Mouse (Mus musculus): Measurements from ENCODE around the gene Mgll. TPM values are rescaled to one million over a fixed set of nuclear protein-coding genes. Genes with fewer than 3 reads are reported as not detected.

The Mgll gene
- polyA plus RNA-seq, 1 experiment from 2014 or later = 2.4 TPM

DNA sequence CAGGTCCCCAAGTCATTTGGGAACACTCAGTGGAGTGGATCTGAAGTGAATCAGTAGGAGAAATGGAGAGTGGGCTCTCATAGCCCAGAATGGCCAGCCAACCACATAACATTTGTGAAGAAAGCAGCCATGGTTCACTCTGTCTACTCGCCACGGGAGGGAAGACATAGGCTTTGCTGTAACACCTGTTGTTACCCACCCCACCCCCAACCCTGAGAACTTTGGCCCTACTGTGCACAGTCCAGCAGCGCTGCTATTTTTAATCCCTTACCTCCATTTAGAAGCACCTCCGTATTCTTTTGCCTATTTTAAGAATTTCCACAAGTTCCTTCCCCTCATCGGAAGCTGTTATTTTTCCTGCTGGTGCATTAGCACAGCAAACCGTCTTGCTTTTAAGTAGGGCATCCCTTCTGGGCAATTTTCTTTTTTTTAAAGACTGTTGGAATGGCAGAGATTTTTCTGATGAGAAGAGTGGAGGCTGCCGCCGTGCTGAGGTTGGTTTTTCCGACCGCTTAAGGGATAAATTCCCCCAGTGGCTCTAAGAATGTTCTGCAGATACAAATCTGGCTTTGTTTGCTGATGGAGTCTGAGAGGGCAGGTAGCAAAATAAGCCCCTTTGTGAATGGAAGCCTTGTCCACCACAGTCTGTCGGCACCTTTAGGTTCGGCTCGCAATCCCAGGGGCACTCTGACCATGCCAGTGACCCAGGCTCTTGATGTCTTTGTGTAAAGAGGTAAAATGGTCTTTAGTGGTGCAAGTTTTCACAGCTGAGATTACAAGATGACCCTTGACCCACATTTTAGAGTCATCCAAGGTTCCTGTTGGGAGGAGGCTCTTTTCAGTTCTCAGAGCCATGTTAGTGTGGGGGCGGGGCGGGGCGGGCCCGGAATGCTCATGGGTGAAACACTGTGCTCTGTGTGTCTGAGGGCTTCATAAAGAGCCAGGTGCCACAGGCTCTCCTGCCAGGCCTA is 8.7 kb downstream of the Mgll start:
- H3K4me1 ChIP-seq (ENCODE audit: control insufficient read depth, insufficient read depth, low read length) = 0 out of 2 replicates have a peak, but pooled peaks cover 3% of the 10 kb centered on the region
- H3K27ac ChIP-seq (replicated peaks; ENCODE audit: low read depth, low read length) = peak overlapping the region; percentile 61
- H3K9ac ChIP-seq (ENCODE audit: low read length) = no peak overlapping the region
- no peaks in the 10 kb centered on the region for H3K9me3 ChIP-seq (ENCODE audit: control insufficient read depth, low read length)
- no peak overlapping the region for H3K4me2 ChIP-seq (ENCODE audit: low read depth, severe bottlenecking)
- no peaks in the 10 kb centered on the region for H3K27me3 ChIP-seq (ENCODE audit: control insufficient read depth, insufficient read depth, low read length)
- WGBS = 72% methylated on average over 17 of the region's 17 CpGs
- DNase-seq (ENCODE audit: low spot score) (no peak), ATAC-seq (ENCODE audit: insufficient number of reproducible peaks, low FRiP score, low TSS enrichment, low read depth) (no peak)
- H3K4me3 ChIP-seq (ENCODE audit: low read depth, low read length) = no peak overlapping the region
- no peaks in the 10 kb centered on the region for H3K36me3 ChIP-seq (ENCODE audit: control insufficient read depth, insufficient read depth, low read length)

DNA sequence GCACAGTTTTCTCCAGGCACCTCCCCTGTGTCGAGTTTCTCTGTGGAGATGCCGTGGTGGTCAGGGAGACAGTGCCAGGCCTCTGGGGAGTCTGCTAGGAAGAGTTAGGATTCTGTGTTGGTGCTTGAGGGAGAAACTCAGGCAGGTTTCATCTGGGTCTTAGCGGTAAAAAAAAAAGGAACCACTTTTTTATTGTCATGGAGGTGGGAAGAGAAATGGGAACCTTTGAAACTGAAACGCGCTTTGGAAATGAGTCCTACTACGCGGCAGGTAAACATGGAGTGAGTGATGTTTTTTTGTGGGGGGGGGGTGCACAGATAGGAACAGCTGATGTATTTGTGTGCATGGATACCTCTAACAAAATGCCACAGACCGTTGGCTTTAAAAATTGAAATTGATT is 12.1 kb downstream of the Mgll start:
- 83% methylated on average over 8 of the region's 8 CpGs for WGBS
- Histone ChIP-seq H3K36me3 (ENCODE audit: control insufficient read depth, insufficient read depth, low read length) (no peaks in the 10 kb centered on the region), H3K4me2 (ENCODE audit: low read depth, severe bottlenecking) (no peak overlapping the region), H3K27ac (replicated peaks; ENCODE audit: low read depth, low read length) (no peak overlapping the region), H3K27me3 (ENCODE audit: control insufficient read depth, insufficient read depth, low read length) (no peaks in the 10 kb centered on the region), H3K4me3 (ENCODE audit: low read depth, low read length) (no peak overlapping the region), H3K4me1 (ENCODE audit: control insufficient read depth, insufficient read depth, low read length) (0 out of 2 replicates have a peak, but pooled peaks cover 3% of the 10 kb centered on the region), H3K9me3 (ENCODE audit: control insufficient read depth, low read length) (no peaks in the 10 kb centered on the region), H3K9ac (ENCODE audit: low read length) (no peak overlapping the region)
- no peak for ATAC-seq (ENCODE audit: insufficient number of reproducible peaks, low FRiP score, low TSS enrichment, low read depth)
- no peak for DNase-seq (ENCODE audit: low spot score)

DNA sequence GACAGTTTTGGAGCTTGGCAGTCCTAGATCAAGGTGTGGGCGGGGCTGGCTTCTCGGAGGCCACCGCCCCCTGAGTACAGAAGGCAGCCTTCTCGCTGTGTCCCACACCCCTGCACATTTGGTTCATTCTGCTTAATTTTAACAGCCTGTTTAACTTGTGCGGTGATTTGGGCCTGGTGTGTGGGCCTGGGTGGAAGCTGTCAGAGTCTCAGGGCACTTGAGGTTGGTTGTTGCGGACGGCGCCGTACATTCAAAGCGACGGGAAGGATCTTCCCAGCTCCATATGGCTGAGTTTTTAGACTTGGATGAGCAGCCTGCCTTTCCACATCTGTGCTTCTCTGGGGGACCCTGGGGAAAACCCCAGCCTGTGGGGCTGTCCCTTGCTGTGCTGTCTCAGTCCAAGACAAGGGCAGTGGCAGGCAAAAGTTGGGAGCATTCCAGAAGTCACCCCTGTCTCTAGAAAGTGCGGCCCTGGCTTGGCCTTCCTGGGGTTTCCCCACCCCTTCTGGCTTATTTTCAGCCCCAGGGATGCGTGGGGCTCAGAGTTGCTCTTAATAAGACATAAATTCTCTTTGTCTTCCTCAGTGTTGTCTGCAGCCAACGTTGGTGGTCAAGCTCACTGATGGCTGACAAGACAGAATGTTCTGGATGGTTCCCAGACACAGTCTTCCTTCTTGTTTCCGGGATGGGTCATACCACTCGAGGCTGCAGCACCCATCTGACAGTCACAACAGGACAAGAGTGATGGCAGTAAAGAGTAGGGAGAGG is 12.7 kb downstream of the Mgll start:
- H3K4me2 ChIP-seq (ENCODE audit: low read depth, severe bottlenecking) = no peak overlapping the region
- 72% methylated on average over 16 of the region's 16 CpGs for WGBS
- ATAC-seq (ENCODE audit: insufficient number of reproducible peaks, low FRiP score, low TSS enrichment, low read depth) (no peak), DNase-seq (ENCODE audit: low spot score) (no peak)
- H3K36me3 ChIP-seq (ENCODE audit: control insufficient read depth, insufficient read depth, low read length) = no peaks in the 10 kb centered on the region
- no peak overlapping the region for H3K9ac ChIP-seq (ENCODE audit: low read length)
- H3K9me3 ChIP-seq (ENCODE audit: control insufficient read depth, low read length) = no peaks in the 10 kb centered on the region
- H3K4me3 ChIP-seq (ENCODE audit: low read depth, low read length) = no peak overlapping the region
- no peak overlapping the region for H3K27ac ChIP-seq (replicated peaks; ENCODE audit: low read depth, low read length)
- 0 out of 2 replicates have a peak, but pooled peaks cover 3% of the 10 kb centered on the region for H3K4me1 ChIP-seq (ENCODE audit: control insufficient read depth, insufficient read depth, low read length)
- no peaks in the 10 kb centered on the region for H3K27me3 ChIP-seq (ENCODE audit: control insufficient read depth, insufficient read depth, low read length)

DNA sequence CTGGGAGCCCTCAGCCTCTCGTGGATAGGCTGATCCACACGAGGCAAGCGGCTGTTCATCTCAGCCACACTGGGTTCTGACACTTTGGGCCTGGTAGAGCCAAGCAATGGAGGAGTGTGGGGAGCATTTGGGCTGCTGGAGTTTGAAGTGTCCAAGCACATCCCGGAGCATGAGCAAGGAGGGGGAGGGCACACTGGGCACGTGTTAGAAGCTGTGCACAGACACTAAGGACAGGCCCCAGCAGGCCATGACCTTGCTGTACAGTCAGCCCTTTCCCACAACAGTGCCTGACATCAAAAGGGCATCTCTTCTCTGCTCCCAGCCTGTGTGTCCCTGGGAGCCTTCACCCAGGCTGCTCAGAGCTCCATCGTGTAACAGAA is 13.3 kb downstream of the Mgll start:
- H3K27me3 ChIP-seq (ENCODE audit: control insufficient read depth, insufficient read depth, low read length) = no peaks in the 10 kb centered on the region
- no peak overlapping the region for H3K4me2 ChIP-seq (ENCODE audit: low read depth, severe bottlenecking)
- H3K4me1 ChIP-seq (ENCODE audit: control insufficient read depth, insufficient read depth, low read length) = no peaks in the 10 kb centered on the region
- no peaks in the 10 kb centered on the region for H3K36me3 ChIP-seq (ENCODE audit: control insufficient read depth, insufficient read depth, low read length)
- H3K4me3 ChIP-seq (ENCODE audit: low read depth, low read length) = no peak overlapping the region
- no peaks in the 10 kb centered on the region for H3K9me3 ChIP-seq (ENCODE audit: control insufficient read depth, low read length)
- ATAC-seq (ENCODE audit: insufficient number of reproducible peaks, low FRiP score, low TSS enrichment, low read depth) (no peak), DNase-seq (ENCODE audit: low spot score) (no peak)
- H3K27ac ChIP-seq (replicated peaks; ENCODE audit: low read depth, low read length) = no peak overlapping the region
- 75% methylated on average over 6 of the region's 6 CpGs for WGBS
- H3K9ac ChIP-seq (ENCODE audit: low read length) = no peak overlapping the region

DNA sequence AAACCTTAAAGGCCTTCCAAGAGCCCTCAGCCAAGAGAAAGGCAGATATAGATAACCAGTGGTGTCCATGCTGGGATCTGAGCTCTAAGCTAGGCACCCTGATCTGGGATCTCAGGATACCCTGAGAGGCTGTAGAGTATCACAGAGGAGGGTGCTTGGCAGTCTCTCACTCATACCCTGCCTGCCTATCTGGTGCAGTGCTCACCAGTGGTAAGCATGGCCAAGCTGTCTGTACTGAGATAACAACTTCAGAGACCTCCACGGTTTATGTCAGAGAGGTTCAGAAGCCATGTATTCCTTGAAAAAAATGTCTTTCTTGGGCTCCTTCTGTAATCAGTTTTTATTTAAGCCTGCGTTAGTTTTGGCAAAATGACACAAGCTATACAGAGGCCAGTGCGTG is 16.8 kb downstream of the Mgll start:
- H3K27me3 ChIP-seq (ENCODE audit: control insufficient read depth, insufficient read depth, low read length) = no peaks in the 10 kb centered on the region
- no peak overlapping the region for H3K27ac ChIP-seq (replicated peaks; ENCODE audit: low read depth, low read length)
- no peak overlapping the region for H3K4me3 ChIP-seq (ENCODE audit: low read depth, low read length)
- DNase-seq (ENCODE audit: low spot score) (no peak), ATAC-seq (ENCODE audit: insufficient number of reproducible peaks, low FRiP score, low TSS enrichment, low read depth) (no peak)
- no peaks in the 10 kb centered on the region for H3K9me3 ChIP-seq (ENCODE audit: control insufficient read depth, low read length)
- H3K36me3 ChIP-seq (ENCODE audit: control insufficient read depth, insufficient read depth, low read length) = no peaks in the 10 kb centered on the region
- no peak overlapping the region for H3K9ac ChIP-seq (ENCODE audit: low read length)
- no peak overlapping the region for H3K4me2 ChIP-seq (ENCODE audit: low read depth, severe bottlenecking)
- 93% methylated on average over 3 of the region's 3 CpGs for WGBS
- H3K4me1 ChIP-seq (ENCODE audit: control insufficient read depth, insufficient read depth, low read length) = no peaks in the 10 kb centered on the region

DNA sequence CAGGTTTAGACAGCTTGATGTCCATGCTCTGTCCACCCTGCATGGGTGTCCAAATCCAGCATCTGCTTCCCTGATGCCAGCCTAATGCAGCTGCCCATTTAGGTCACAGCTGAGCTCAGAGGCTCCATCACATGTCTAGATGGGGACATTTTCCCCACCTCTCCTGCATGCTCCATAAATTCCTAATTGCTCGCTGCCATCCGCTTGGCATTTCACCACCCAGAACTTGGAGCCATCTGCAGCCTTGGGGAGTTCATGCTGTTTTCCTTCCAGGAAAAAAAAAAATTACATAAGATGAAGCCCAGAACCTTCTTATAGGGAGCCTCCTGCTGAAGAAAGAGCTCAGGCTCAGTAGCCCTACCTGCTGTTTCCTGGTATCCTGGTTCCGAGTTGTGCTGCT is 17.6 kb downstream of the Mgll start:
- no peak overlapping the region for H3K9ac ChIP-seq (ENCODE audit: low read length)
- H3K4me2 ChIP-seq (ENCODE audit: low read depth, severe bottlenecking) = no peak overlapping the region
- H3K27me3 ChIP-seq (ENCODE audit: control insufficient read depth, insufficient read depth, low read length) = no peaks in the 10 kb centered on the region
- H3K4me3 ChIP-seq (ENCODE audit: low read depth, low read length) = no peak overlapping the region
- ATAC-seq (ENCODE audit: insufficient number of reproducible peaks, low FRiP score, low TSS enrichment, low read depth) (no peak), DNase-seq (ENCODE audit: low spot score) (no peak)
- no peaks in the 10 kb centered on the region for H3K4me1 ChIP-seq (ENCODE audit: control insufficient read depth, insufficient read depth, low read length)
- 82% methylated on average over 3 of the region's 3 CpGs for WGBS
- H3K27ac ChIP-seq (replicated peaks; ENCODE audit: low read depth, low read length) = no peak overlapping the region
- H3K36me3 ChIP-seq (ENCODE audit: control insufficient read depth, insufficient read depth, low read length) = no peaks in the 10 kb centered on the region
- H3K9me3 ChIP-seq (ENCODE audit: control insufficient read depth, low read length) = no peaks in the 10 kb centered on the region

DNA sequence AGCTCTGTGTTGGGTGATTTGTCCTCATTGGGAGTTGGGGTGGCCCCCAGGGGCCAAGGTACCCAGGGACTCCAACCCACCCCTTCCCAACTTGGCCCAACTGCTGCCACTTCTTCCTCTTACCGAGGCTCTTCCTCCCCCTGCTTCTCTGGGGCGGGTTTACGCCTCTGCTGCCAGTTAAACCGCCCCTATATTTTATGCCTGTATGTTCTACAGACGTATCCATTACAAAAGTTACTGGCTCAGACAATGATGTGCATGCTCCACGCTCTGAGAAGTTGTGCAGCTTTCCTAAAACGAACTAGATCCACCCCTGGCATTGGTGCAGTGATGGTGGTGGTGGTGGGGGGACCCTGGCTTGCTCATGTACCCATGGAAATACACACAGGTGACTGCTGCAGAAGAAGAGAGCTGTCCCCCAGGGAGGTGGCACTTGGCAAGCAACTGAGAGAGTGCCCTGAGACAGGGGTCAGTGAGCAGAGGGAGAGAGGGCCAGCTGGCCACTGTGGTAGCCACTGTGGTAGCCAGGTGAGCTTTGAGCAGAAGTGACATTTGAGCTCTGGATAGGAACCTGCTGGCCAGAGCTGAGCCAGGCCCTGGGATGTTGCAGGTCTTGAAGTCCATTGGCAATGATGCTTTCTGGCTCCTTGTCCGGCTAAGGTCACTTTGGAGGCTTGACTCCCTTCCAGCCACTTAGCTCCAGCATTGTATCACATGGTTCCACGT is 18.2 kb downstream of the Mgll start:
- Histone ChIP-seq H3K9ac (ENCODE audit: low read length) (no peak overlapping the region), H3K9me3 (ENCODE audit: control insufficient read depth, low read length) (no peaks in the 10 kb centered on the region), H3K27ac (replicated peaks; ENCODE audit: low read depth, low read length) (no peak overlapping the region), H3K4me1 (ENCODE audit: control insufficient read depth, insufficient read depth, low read length) (no peaks in the 10 kb centered on the region), H3K27me3 (ENCODE audit: control insufficient read depth, insufficient read depth, low read length) (no peaks in the 10 kb centered on the region), H3K36me3 (ENCODE audit: control insufficient read depth, insufficient read depth, low read length) (no peaks in the 10 kb centered on the region), H3K4me2 (ENCODE audit: low read depth, severe bottlenecking) (no peak overlapping the region), H3K4me3 (ENCODE audit: low read depth, low read length) (no peak overlapping the region)
- ATAC-seq (ENCODE audit: insufficient number of reproducible peaks, low FRiP score, low TSS enrichment, low read depth) (no peak), DNase-seq (ENCODE audit: low spot score) (no peak)
- WGBS = 79% methylated on average over 9 of the region's 9 CpGs

DNA sequence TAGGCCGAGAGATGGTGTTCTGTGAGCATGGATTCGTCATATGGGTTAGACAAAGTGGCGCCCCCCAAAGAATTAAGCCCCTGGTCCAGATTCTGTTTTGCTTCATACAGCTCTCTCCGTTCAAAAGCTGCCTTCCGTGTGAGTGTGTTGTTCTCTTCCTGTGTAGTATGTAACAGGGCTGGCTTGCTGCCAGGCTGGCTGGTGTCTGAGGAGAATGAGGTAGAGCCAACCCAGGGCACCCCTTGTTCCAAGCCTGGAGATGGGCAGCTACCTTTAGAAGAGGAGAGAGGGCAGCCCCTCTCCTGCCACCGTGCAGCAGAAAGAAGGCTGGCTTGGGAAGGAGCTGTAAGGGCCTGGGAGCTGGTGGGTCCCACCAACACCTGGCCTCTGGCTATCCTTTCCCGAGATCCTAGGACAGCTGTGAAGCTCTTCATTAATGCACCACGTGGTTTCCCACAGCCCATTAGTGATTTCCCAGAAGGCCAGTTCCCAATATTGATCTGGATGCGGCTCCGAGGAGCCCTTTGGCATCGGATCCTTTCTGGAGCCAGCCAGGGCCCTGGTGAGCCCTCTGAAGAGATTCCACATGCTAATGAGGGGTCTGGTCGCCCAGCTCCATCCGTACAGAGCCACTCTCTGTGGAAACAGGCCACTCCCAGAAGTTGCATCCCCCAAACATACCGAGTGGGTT is 19.5 kb downstream of the Mgll start:
- no peak overlapping the region for H3K4me3 ChIP-seq (ENCODE audit: low read depth, low read length)
- H3K27ac ChIP-seq (replicated peaks; ENCODE audit: low read depth, low read length) = no peak overlapping the region
- H3K4me1 ChIP-seq (ENCODE audit: control insufficient read depth, insufficient read depth, low read length) = no peaks in the 10 kb centered on the region
- H3K9ac ChIP-seq (ENCODE audit: low read length) = no peak overlapping the region
- 60% methylated on average over 14 of the region's 14 CpGs for WGBS
- ATAC-seq (ENCODE audit: insufficient number of reproducible peaks, low FRiP score, low TSS enrichment, low read depth) (no peak), DNase-seq (ENCODE audit: low spot score) (no peak)
- H3K4me2 ChIP-seq (ENCODE audit: low read depth, severe bottlenecking) = no peak overlapping the region; the same call in 1 of the 2 replicates
- H3K27me3 ChIP-seq (ENCODE audit: control insufficient read depth, insufficient read depth, low read length) = no peaks in the 10 kb centered on the region
- H3K36me3 ChIP-seq (ENCODE audit: control insufficient read depth, insufficient read depth, low read length) = no peaks in the 10 kb centered on the region
- H3K9me3 ChIP-seq (ENCODE audit: control insufficient read depth, low read length) = no peaks in the 10 kb centered on the region
